Mouse (Mus musculus) embryo, embryonic 11.5 days (tissue): ENCODE data around the gene Slc2a9.

Experiments
- DNase-seq: peaks from one replicate; pipeline ENCODE4 v3.0.0-alpha.2; 2012; ENCODE audit warnings: low read depth, low spot score

Slc2a9 gene

GRCm38 (mm10) chr5:38372369-38372768 lies 130.6 kb downstream of the Slc2a9 start:
- DNase-seq: no peak

DNA sequence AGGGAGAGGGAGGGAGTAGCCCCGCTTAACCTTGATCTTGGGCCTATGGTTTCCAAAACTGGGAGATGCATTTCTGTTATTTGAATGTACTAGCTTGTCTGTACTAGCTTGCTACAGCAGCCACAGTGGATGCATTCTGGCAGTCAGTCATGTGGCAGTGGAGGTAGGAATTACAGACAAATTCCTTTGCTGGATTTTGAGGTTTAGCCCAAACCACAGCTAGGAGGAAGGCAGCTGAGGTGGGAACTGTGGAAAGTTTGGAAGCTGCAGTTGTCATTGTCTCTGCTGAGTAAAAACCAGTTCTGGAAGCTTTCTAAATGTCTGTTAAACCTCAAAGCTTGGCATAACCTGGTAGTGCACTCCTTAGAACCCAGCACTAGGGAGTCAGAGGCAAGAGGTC lies 131.6 kb downstream of the Slc2a9 start:
- no peak for DNase-seq

DNA sequence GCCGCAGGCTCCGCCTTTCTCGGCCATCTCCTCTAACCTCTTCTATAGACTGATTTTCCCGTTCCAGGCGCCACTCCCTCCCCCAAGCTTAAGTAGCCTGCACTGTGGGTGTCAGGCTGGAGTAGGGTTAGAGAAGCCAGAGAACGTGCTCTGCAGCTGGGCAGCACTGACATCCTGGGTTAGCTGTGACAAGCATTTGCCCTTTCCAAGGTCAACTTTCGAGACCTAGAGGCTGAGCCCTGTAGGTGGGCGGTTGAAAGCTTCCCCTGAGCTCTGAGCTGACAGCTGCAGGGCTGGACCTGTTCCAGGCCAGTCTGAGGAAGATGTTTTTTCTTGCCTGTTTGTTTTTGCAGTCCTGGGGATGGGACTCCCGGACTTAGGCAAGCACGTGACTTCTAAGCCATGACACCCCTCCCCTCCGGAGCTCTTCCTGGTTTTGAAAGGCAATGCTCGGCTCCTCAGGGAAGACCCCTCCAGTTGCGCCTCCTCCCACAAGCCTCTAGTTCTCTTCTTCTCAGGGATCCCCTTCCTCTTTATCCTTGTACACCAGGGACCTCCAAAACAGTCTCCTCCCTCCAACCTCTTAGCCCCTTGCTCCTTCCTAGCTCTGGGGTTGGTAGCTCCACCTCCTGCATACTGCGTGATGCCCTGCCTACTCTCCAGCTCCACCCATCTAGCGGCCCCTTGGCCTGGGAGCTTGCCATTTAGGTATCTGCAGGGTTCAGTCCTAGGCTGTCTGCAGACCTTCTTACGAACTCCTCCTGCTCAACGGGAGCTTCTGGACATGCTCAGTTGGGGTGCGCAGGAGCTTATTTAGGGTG lies 136.1 kb downstream of the Slc2a9 start:
- no peak for DNase-seq

DNA sequence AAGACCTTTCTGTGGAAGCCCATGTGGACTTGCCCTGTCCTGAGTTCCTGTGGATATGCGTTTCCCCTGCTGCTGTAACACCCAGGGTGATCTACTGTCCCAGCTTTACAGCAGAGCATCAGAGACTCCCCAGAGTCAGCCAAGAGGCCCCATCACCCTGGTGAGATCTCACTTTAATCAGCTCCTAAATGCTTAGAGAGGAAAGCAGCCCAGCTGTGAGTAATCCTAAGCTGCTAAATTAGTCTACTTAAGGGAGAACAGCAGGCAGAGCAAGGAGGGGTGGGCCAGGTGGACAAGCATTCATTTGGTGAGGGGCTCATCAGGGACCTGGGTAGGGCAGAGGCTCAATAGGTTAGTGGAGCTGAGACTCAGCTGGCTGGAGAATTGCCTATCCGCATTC lies 137.4 kb downstream of the Slc2a9 start:
- no peak for DNase-seq

DNA sequence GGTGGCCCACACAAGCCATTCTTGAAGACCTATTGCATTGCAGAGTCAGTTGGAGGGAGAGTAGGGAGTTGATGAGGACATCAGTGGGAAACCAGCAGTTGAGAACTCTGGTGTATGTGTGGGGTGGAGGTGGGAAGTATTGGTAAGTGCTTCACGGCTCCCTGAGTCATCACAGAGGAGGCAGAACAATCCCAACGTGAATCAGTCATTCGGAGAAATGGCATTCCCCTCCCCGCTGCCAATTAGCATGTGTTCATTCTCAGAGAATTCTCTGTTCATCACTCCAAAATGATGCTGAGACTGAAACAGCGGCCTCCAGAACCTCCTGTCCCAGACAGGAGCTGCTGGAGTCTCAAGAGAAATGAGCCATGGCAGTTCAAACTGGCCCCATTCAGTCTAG lies 138.5 kb downstream of the Slc2a9 start:
- no peak for DNase-seq

DNA sequence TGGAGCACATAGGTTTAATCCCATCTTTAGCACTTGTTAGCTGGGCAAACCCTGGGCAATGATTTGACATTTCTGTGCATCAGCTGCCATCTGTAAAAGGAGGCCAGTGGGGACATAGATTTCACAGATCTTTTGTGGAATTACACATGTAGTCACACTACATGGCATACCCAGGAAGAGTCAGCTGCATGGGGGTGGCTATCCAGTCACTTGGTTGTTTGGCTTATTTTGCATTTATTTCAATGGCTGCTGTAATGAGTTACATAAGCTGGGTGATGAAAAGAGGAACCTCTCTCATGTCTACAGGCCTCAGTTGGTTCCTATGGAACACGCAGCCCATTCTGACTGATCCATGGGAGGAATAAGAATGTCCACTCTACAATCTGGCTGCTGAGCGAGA lies 143.2 kb downstream of the Slc2a9 start:
- DNase-seq: no peak

- DNase-seq: no peak
Observed at GRCm38 (mm10) chr5:38356927-38357326, 146.0 kb downstream of the Slc2a9 start.

DNA sequence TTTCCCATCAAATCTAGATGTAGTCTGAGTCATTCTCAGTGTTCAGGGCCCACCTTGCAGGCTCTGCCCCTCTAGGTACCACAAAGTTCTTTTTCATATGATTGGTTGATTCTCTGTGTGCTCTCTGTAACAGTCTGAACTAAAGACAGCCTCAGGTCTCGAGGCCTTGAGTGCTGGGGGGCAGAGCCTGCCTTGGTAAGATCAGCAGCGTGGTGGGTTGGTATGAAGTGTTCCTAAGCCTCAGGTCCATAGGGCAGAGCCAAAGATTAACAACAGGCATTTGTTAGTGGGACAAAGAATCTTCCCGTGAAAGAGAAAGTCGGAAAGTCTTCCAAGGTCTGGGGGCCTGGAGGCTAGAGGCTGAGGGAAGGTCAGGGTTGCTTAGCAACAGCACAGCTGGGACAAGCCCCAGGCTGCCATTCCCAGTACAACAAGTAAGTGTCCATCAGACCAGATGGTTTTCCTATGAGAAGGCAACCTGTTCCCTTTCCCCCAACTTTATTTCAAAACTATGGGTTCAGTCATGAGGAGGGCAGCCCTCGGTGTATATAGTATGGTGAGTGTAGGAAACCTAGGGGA lies 152.5 kb downstream of the Slc2a9 start:
- no peak for DNase-seq

GRCm38 (mm10) chr5:38346646-38347432 lies 156.1 kb downstream of the Slc2a9 start:
- peak; percentile 32 for DNase-seq

- DNase-seq: no peak
Observed at GRCm38 (mm10) chr5:38343101-38343500, 159.8 kb downstream of the Slc2a9 start.

GRCm38 (mm10) chr5:38334582-38334981 lies 168.4 kb downstream of the Slc2a9 start:
- DNase-seq: no peak

DNA sequence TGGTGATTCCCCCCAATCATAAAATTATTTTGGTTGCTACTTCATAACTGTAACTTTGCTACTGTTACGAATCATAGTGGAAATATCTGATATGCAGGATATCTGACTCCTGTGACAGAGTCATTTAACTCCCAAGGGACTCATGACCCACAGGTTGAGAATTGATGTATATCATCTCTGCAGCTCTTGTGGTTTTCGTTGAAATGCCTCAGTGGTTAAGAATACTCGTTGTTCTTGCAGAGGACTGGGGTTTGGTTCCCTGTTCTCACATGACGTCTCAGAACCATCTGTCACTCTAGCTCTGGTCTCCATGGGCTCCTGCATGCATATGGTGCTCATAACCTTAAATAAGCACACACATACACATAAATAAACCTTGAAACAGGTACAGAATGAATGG lies 169.6 kb downstream of the Slc2a9 start:
- no peak for DNase-seq

GRCm38 (mm10) chr5:38318966-38319786 lies 183.8 kb downstream of the Slc2a9 start, which contains the start of gene Drd5:
Drd5 (plus strand) TSS chr5:38319367.
- no peak for DNase-seq

DNA sequence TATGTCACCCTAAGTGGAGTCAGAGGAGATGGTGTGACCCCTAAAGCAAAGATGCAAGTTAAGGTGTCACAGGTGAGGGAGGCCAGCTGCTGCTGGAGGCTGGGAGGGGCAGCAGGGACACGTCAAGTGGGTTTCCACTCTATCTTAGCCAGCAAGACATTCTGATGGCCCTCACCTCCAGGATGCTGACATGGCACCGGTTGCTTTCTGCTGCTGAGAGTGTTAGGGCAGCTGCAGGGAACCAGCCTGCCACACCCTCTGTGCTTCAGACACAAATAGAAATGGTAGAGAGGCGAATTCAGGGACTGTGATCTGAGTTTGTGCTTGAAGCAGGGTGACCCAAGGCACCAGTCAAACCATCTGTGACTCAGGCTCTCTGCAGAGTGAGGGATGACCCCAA lies 193.1 kb downstream of the Slc2a9 start:
- no peak for DNase-seq

GRCm38 (mm10) chr5:38308873-38309272 lies 194.1 kb downstream of the Slc2a9 start:
- peak; percentile 22 for DNase-seq

GRCm38 (mm10) chr5:38307255-38308101 lies 195.5 kb downstream of the Slc2a9 start:
- DNase-seq: peak; percentile 87

GRCm38 (mm10) chr5:38305241-38305640 lies 197.7 kb downstream of the Slc2a9 start:
- no peak for DNase-seq

- no peak for DNase-seq
Observed at GRCm38 (mm10) chr5:38302651-38303050, 200.3 kb downstream of the Slc2a9 start.

DNA sequence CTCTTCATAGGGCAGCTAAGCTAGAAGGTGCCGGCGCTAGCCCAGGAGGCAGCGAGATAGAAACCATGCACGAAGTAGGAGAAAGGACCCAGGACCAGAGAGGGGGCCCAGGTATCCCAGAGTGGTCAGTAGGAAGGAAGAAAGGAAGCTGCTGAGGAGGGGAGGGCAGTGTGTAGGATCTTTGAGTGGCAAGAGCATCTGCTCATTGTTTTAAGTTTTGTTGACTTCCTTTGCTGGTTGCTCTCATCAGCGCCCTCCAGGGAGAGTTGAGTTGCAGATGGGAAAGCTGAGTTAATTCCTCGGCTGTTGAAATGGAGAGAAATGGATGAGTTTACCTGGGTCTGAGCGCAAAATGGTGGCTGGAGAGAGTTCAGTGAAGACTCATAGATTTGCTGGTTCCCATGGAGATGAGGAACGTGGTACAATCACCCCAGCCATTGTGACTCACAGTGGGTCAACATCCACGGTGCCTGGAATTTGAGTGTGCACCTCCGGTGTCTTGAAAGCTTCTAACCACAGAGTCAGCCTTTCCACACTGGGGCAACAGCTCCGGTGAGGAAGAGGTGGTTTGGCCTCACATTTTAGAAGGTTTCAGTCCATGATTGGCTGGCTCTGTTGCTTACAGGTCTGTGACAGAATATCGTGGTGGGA lies 201.1 kb downstream of the Slc2a9 start:
- DNase-seq: no peak
